Mouse (Mus musculus) brain, embryonic 14.5 days (tissue): ENCODE measurements around the gene Spaar. TPM values are rescaled to one million over a fixed set of nuclear protein-coding genes. Genes with fewer than 3 reads are reported as not detected.

Experiments
- DNase-seq: peaks from one replicate; pipeline ENCODE4 v3.0.0-alpha.2; 2011; ENCODE audit warnings: low read depth
- CTCF ChIP-seq: fragments of 200-500 bp; IDR thresholded peaks from 2 replicates; pipeline ENCODE4 v1.5.1; 2012; ENCODE audit warnings: inconsistent platforms, mild to moderate bottlenecking, moderate library complexity, borderline replicate concordance; ENCODE audit not compliant: insufficient read depth, insufficient read length; ENCODE audit errors: extremely low read depth
- POLR2A ChIP-seq: fragments of 200-500 bp; IDR thresholded peaks from 2 replicates; pipeline ENCODE4 v1.6.1; 2012; ENCODE audit warnings: mild to moderate bottlenecking, inconsistent platforms, borderline replicate concordance; ENCODE audit not compliant: poor library complexity, insufficient read depth, insufficient read length, severe bottlenecking; ENCODE audit errors: extremely low read depth
- polyA plus RNA-seq: library from polyadenylated mRNA; depleted of rRNA; stranded (reverse); fragments of >200 nt; gene quantifications from 2 replicates; pipeline ENCODE4 v1.2.3, GENCODE M21; 2012; rRNA removed

Gene Spaar
- 0.10 and 0.11 TPM in 2 replicates for polyA plus RNA-seq

DNA sequence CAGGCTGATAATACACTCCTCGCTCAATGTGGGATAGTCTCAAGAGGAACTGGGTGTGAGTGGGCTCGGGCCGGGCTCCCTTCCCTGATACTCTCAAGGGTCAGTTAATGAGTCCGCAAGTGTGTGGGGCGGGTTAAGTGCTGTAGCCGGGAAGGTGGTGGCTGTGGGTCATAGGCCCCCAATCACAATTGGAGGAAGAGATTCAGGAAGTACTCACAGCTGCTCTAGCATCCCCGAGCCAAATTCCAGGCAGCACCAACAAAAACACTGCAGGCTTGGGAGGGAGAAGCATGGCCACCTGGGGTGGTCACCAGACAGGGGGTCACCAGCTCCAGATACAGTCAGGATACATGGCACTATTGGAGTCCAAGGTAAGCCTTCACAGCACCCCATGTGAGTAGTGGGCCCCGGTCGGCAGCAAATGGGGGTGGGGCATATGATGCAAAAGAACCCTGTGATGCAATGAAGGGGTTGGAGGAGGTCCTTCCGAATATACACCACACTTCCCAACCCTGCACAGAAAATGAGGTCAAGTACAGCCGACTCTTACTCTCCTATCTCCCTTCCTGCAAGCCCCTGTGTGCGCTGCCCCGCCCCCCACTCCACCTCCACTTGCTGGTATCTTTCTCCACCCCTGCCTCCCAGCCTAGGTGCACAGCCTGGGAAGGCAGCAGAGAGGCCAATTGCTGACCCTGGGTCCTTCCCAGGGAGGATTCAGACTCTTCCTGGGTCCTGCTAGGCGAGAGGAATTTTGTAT, at the start of gene Spaar:
Gene Spaar (plus strand): TSS at position 241 of the 757 bp plus-strand sequence.
- no peak for TF ChIP-seq CTCF
- no peak for TF ChIP-seq POLR2A
- DNase-seq, result no peak

DNA sequence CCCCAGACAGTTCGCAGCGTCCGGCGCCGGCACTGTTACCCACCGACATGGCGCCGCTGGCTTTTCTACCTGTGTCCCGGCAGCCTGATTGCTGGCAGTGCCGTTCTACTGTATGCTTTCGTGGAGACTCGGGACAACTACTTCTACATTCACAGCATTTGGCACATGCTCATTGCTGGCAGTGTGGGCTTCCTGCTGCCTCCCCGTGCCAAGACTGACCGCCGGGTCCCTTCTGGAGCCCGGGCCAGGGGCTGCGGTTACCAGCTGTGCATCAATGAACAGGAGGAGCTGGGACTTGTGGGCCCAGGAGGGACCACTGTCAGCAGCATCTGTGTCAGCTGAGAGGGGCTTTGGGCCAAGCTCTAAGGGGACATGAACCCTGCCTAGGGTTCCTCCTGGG, 39.8 kb upstream of the Spaar start:
- DNase-seq, result no peak
- no peak for TF ChIP-seq POLR2A
- no peak for TF ChIP-seq CTCF

DNA sequence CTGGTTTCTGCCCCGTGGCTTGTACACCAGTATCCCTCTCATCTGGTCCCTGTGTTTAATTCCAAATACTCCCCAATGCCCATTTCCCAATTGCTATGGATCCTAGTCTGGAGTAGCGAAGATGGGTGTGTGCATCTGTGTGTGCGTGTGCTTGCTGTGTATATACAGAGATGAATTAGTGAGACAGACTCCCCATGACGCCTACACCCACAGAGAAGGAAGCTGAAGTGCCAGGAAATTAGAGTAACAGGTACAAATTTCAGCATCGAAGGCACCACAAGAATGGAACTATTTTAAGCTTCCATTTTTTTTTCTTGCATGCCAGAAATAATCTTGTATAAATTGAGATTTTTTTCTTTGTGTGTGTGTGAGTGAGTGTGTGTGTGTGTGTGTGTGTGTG, 38.8 kb upstream of the Spaar start:
- no peak for TF ChIP-seq POLR2A
- no peak for DNase-seq

DNA sequence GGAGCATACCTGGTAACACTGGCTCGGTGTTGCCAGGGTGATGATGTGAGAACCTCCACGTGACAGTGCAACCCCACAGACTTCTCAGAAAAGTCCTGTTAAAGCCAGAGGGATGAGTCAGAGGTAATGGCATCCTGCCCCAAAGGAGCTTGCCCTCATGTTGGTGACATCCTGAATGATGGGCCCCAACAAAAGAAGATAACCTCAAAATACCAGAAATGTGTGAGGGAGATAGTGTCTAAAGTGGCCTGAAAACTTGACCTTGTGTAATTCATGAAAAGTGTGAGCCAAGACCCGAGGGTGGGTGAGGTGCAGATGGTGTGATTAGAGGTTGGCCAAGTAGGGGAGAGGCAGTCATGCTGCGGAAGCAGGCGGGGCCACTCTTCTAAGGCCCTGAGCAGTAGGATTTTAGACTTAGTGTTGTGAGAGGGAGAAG, 36.0 kb upstream of the Spaar start:
- no peak for DNase-seq
- no peak for TF ChIP-seq CTCF
- no peak for TF ChIP-seq POLR2A

DNA sequence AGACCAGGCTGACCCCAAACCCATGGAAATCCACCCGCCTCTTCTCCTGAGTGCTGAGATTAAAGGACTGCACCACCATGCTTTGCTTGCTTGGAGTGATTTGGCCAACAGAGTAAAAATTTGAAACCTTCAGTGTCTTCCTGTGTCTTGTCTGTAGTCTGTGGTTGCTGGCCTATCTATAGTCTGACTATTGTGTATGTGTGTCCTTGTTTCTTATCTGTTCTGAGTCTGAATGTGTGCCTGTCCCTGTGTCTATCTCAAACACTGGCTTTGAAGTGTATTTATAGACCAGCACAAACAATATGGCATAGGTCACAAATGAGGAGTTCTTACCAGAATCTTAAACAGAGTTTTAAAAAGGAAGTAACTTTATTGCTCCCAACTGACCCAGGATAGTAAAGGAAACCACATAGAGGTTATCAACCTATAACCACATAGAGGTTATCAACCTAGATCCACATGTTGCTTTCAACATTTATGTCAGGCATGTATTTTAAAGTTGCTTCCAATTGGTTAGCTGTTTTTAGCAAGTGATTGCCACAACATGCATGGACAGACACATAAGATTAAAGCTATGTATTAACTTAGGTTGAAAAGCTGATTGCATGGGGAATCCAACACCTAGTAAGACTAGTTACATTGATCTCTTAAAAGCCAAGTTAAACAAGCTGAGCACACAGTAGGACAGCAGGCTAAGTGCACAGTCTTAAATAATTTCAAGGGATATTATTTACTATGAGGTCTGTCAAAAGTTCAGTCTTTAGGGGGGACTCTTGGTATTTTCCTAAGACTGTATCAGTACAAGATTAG, 35.2 kb upstream of the Spaar start:
- no peak for DNase-seq
- TF ChIP-seq CTCF (no peak), POLR2A (no peak)

DNA sequence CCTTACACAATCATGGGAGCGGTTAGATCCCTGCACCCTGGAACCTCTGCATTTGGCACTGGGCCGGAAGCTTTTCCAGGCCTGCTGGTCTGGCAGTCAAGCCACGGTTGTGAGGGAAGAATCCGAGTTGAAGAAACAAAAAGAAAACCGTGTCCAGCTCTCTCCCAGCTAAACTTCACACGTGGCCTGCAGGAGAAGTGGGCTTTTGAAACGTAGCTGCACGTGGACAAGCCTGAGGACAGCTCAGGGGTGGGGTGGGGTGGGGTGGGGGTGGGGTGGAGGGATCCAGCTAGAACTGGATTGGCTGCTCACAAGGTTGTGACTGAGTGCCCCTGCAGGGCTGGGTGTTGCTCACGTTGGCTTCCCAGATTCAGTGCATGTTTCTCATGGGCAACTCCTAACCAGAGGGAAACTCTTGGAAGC, 34.6 kb upstream of the Spaar start:
- DNase-seq, result peak; percentile 16
- TF ChIP-seq CTCF (no peak), POLR2A (no peak)

DNA sequence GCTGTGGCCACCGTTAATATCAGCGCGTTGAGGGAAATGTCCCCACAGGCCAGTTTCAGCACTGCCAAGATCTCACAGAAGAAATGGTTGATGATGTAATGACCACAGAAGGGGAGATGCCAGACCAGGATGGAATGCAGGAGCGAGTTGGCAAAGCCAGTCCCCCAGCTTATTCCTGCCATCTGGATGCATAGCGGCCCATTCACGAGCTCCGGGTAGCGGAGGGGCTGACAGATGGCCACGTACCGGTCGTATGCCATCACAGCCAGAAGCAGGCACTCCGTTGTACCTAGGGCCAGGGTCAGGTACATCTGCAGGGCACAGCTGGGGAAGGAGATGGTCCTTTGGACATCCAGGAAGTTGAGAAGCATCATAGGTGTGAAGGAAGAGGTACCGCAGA, 33.3 kb upstream of the Spaar start:
- no peak for TF ChIP-seq POLR2A
- TF ChIP-seq CTCF, result no peak
- peak; percentile 63 for DNase-seq

DNA sequence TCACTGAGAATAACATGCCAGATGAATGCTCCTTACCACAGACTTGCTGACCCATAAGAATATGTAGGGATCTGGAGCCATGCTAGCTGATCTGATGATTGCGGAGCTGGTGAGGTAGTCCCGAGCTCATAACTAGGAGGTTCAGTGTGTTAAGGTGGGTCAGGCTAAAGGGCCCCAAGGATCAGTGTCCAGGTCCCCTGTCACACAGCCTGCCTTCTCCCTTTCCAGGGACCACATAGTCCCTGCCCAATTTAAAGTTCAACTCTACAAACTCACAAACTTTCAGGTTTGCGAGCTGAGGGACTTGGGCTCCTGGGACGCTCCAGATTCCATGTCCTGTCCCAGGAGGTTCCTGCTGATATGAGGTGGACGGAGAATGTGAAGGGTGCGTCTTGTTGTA, 29.1 kb upstream of the Spaar start, which contains the start of gene Olfr70:
Gene Olfr70 (minus strand): TSS at position 101 of the 400 bp plus-strand sequence.
- DNase-seq, result no peak
- TF ChIP-seq CTCF (no peak), POLR2A (no peak)

DNA sequence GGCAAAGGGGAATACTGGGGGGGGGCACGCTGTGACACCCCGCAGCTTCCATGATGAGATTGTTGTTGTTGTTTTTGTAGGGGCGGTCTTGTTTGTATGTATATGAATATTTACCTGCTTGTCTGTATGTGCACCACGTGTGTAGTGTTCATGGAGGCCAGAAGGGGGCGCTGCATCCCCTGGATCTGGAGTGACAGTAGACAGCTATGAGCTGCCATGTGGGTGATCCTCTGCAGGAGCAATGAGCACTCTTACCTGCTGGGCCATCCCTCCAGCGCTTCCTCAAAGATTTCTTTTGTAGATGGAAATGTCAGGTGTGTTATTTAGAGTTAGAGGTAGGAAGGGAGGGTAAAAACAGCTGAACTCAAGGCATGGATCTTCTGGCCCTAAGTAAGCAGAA, 26.4 kb upstream of the Spaar start:
- no peak for DNase-seq
- TF ChIP-seq CTCF (peak; percentile 42; the same call in 1 of the 2 replicates), POLR2A (no peak)

DNA sequence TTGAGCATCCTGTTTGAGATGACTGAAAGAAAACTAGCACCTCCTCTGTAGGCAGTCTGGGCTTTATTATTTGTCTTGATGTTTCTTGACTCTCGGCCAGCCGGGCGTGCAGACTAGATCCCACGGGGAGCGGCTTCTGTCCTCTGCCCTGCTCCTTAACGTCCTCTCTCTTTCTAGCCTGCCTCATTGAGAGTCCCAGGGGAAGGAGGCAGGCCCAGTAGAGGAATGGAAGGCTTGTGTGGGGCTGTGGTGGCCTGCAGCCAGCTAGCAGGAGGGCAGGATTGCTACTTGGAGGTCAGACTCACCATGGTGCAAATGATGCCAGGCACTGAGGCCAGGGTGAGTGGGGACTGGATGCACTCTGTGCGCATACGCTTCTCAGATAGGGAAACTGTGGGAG, 26.0 kb upstream of the Spaar start:
- no peak for TF ChIP-seq POLR2A
- no peak for TF ChIP-seq CTCF
- DNase-seq, result no peak

DNA sequence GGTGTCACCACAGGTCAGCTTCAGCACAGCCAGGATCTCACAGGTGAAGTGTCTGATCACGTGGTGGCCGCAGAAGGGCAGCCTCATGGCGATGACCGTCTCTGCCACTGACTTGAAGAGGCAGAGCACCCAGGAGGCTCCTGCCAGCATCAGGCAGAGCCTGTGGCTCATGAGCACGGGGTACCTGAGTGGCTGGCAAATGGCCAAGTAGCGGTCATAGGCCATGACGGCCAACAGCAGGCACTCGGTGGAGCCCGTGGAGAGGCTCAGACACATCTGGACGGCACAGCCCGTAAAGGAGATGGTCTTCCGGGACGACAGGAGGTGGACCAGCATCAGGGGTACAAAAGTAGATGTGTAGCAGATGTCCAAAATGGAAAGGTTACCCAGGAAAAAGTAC, 23.8 kb upstream of the Spaar start:
- TF ChIP-seq CTCF (no peak), POLR2A (no peak)
- no peak for DNase-seq

DNA sequence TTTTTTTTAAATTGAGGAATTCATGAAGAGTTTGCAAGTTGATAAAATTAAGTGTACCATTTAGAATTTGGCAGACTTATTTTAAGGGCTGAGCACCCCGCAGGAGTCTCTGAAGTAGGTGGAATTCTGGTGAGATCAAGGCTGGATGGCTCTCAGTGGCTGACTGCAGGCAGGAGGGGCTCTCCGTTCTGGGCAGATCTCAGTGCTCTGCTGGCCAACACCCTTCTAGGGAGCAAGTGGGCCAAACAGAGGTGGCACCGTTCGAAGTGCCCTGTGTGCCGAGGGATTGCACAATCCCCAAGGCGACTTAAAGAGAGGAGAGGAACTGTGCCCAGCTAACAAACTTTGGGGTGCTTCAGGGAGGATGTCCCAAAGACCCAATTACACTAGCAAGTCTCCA, 20.0 kb upstream of the Spaar start, which contains the start of gene Olfr71:
Gene Olfr71 (minus strand): TSS at position 387 of the 400 bp plus-strand sequence.
- TF ChIP-seq POLR2A, result no peak
- TF ChIP-seq CTCF, result no peak
- DNase-seq, result no peak

DNA sequence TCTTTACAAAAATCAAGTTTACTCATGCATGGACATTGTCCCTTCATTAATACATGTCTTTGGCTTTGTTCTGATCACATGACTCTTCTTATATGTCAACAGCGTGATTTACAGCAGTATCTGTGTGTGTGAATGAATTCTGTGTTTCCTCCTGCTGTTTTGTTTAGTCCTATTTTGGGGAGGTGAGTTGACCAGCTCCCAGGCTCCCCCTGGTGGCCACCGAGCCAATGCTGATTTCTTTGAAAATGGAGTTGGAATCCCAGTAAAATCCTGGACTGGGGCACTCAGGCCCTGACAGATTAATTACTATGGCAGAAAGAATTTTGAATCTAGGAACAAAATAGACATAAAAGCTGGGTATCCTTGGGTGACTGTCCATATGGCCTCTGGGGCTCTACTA, 18.0 kb upstream of the Spaar start:
- no peak for TF ChIP-seq POLR2A
- TF ChIP-seq CTCF, result peak; percentile 88
- peak; percentile 81 for DNase-seq
